ENCODE assay signal across 9 mouse cellular contexts in the genomic region with DNA sequence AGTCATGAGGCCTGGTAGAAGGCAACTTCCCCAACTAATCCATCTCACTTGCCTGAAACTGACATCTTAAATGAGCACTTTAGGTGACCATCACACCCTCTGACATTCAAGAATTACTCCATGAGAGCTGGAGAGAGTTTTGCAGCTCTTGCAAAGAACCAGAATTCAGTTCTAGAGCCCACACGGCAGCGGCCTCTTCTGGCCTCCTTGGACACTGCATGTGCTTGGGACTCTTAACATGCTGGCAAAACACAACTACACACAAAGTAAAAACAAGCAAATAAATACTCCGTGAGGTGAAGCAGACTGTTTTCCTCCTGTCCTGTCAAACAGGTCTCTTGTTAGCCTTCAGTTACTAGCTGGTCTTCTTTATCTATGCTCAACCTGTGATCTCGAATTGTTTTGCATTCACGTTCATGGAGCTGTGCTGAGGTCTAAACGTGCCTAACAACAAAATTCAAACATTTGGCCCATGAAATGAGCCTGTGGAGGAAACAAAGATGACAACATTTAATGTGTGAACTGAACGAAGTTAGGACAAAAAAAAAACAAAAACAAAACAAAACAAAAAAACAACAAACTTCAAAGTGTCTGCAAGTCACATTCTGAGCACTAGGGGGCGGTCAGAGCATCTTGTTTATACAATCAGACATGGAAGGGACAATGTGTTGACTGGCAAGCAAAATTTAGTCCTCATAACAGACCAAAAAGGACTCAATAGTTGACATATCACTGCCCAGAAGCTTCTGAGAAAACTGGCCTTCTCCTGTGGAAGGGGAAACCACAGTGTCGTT. TPM values are rescaled to one million over a fixed set of nuclear protein-coding genes. Genes with fewer than 3 reads are reported as not detected.
A peak's percentile ranks its signal among the peaks of the same experiment; 100 is the strongest.
DNase-seq lines count a peak whose midpoint lies in the region; ATAC-seq and TF ChIP-seq lines count a peak whose summit lies in the region.
"Not testable (repeated sequence)": the region's sequence is repeated elsewhere in the genome, so short reads cannot be mapped to it uniquely, and the experiment has no call there.
"Had no signal": no experiment of that assay in that cellular context is flagged by ENCODE, and none has a peak within 500 bp of the region (broad histone marks: within the 10 kb centered on the region; RNA-seq: fewer than 3 reads in every experiment).

No protein-coding gene starts in this region.

- H3K4me2 ChIP-seq in heart, embryonic 15.5 days: peak overlapping the region; percentile 55
- H3K4me2 ChIP-seq in liver, postnatal 0 days (ENCODE audit: low read depth, low read length): peak overlapping the region; percentile 50

- H3K9me3 ChIP-seq in ES-Bruce4 (replicated peaks; ENCODE audit: control insufficient read depth, insufficient read depth, low read length, poor library complexity, severe bottlenecking); heart, embryonic 15.5 days (replicated peaks); liver, postnatal 0 days (ENCODE audit: low read length): not testable (repeated sequence)

- not testable (repeated sequence) for H3K27ac ChIP-seq in ES-Bruce4 (ENCODE audit: insufficient read depth, low read length); bone marrow macrophage, adult 2 months (ENCODE audit: insufficient read depth, low read depth, low read length); heart, embryonic 15.5 days; liver, postnatal 0 days (ENCODE audit: low read depth); thymus, adult 2 months (ENCODE audit: control insufficient read depth, insufficient read depth, low read length)

- DNase-seq in embryo, embryonic 9.5 days (ENCODE audit: extremely low spot score): peak; percentile 32
- DNase-seq in kidney, postnatal 10 days: peak; percentile 60
- DNase-seq in liver, postnatal 0 days: peak; percentile 58
- peak; percentile 9 to 25 for DNase-seq in natural killer cell, adult 2 months (ENCODE audit: low spot score in 2 of 2)
- peak; percentile 34 for DNase-seq in thymus, adult 2 months

- H3K36me3 ChIP-seq in ES-Bruce4 (ENCODE audit: control insufficient read depth, insufficient read depth, low read length, poor library complexity, severe bottlenecking); heart, embryonic 15.5 days; liver, postnatal 0 days (replicated peaks; ENCODE audit: insufficient read depth, low read length); thymus, adult 2 months (ENCODE audit: control insufficient read depth, insufficient read depth, low read length): not testable (repeated sequence)

- not testable (repeated sequence) for TF ChIP-seq POLR2A in ES-Bruce4 (IDR thresholded peaks at IDR 0.05; ENCODE audit: insufficient read depth, low read length); bone marrow macrophage, adult 2 months (IDR thresholded peaks at IDR 0.05; ENCODE audit: borderline replicate concordance, low read depth, low read length); thymus, adult 2 months (IDR thresholded peaks at IDR 0.05; ENCODE audit: control insufficient read depth, extremely low read depth, insufficient read depth, low read length, poor library complexity)

- H3K27me3 ChIP-seq in ES-Bruce4 (ENCODE audit: control insufficient read depth, insufficient read depth, low read length, poor library complexity, severe bottlenecking); heart, embryonic 15.5 days; liver, postnatal 0 days (ENCODE audit: insufficient read depth, low read length); thymus, adult 2 months (ENCODE audit: control insufficient read depth, insufficient read depth, low read length): not testable (repeated sequence)

- ATAC-seq in heart, embryonic 15.5 days (replicated peaks; ENCODE audit: insufficient number of reproducible peaks, insufficient read depth, low FRiP score, low read depth); liver, postnatal 0 days: not testable (repeated sequence)

- peak; percentile 68 for TF ChIP-seq CTCF in ES-Bruce4 (IDR thresholded peaks at IDR 0.05; ENCODE audit: low read depth, low read length)
- peak; percentile 61 for TF ChIP-seq CTCF in bone marrow macrophage, adult 2 months (IDR thresholded peaks at IDR 0.05; ENCODE audit: low read depth, low read length)
- TF ChIP-seq CTCF in liver, postnatal 0 days (IDR thresholded peaks at IDR 0.05; ENCODE audit: low read depth): peak; percentile 75
- TF ChIP-seq CTCF in thymus, adult 2 months (IDR thresholded peaks at IDR 0.05; ENCODE audit: borderline replicate concordance, control insufficient read depth, extremely low read depth, insufficient read depth, low read length, poor library complexity): not testable (repeated sequence)

- not testable (repeated sequence) for TF ChIP-seq EP300 in ES-Bruce4 (IDR thresholded peaks at IDR 0.05; ENCODE audit: insufficient read depth, low read depth, low read length); liver, postnatal 0 days (IDR thresholded peaks at IDR 0.05; ENCODE audit: low read depth)

- WGBS in heart, embryonic 15.5 days: 31% methylated on average over 9 of the region's 9 CpGs
- WGBS in liver, postnatal 0 days (ENCODE audit: insufficient replicate concordance): 24% methylated on average over 9 of the region's 9 CpGs
- 14% methylated on average over 9 of the region's 9 CpGs for WGBS in thymus, adult 2 months

- not testable (repeated sequence) for H3K4me1 ChIP-seq in ES-Bruce4 (ENCODE audit: control insufficient read depth, insufficient read depth, low read length); bone marrow macrophage, adult 2 months (ENCODE audit: control insufficient read depth, insufficient read depth, low read length); heart, embryonic 15.5 days (replicated peaks); liver, postnatal 0 days (ENCODE audit: insufficient read depth); thymus, adult 2 months (replicated peaks; ENCODE audit: control insufficient read depth, insufficient read depth, low read length)

- H3K4me3 ChIP-seq in ES-Bruce4 (ENCODE audit: low read depth, low read length); thymus, adult 2 months (ENCODE audit: control insufficient read depth, insufficient read depth, low read length): not testable (repeated sequence)
- peak overlapping the region; percentile 54 for H3K4me3 ChIP-seq in bone marrow macrophage, adult 2 months (ENCODE audit: insufficient read depth, low read length)
- peak overlapping the region; percentile 29 for H3K4me3 ChIP-seq in heart, embryonic 15.5 days
- peak overlapping the region; percentile 24; the same call in 1 of the 2 replicates for H3K4me3 ChIP-seq in liver, postnatal 0 days (ENCODE audit: low read depth, low read length)

- H3K9ac ChIP-seq in ES-Bruce4 (ENCODE audit: low read depth, poor library complexity, severe bottlenecking); heart, embryonic 15.5 days; liver, postnatal 0 days (replicated peaks): not testable (repeated sequence)

RNA-seq across cellular contexts. Expression of gene Gsdmc4, which starts 16.3 kb away (rescaled TPM):
- not detected in 2 replicates for polyA plus RNA-seq in ES-Bruce4 (2011; ENCODE audit: insufficient read depth, insufficient read length, low read depth, missing spikeins)
- polyA plus RNA-seq in bone marrow macrophage, adult 2 months (2012; ENCODE audit: insufficient read depth, insufficient read length, missing spikeins): 0.28 TPM in 1 of 2 replicates, not detected in the other
- not detected in 2 replicates for polyA plus RNA-seq in heart, embryonic 15.5 days (2015; fragmentation: Nextera tagmentation; extraction: Ambion mirVana)
- not detected in 2 replicates for polyA plus RNA-seq in liver, postnatal 0 days (2015; fragmentation: Nextera tagmentation; extraction: Ambion mirVana)
- polyA plus RNA-seq in thymus, adult 2 months (2012; rRNA removed): 0.45 and 0.57 TPM in 2 replicates
- polyA plus RNA-seq: limb, embryonic 12.5 days had no signal

RNA-seq across cellular contexts. Expression of gene Gsdmc3, which starts 17.4 kb away (rescaled TPM):
- polyA plus RNA-seq in ES-Bruce4 (2011; ENCODE audit: insufficient read depth, insufficient read length, low read depth, missing spikeins): not detected in 2 replicates
- not detected in 2 replicates for polyA plus RNA-seq in bone marrow macrophage, adult 2 months (2012; ENCODE audit: insufficient read depth, insufficient read length, missing spikeins)
- polyA plus RNA-seq in heart, embryonic 15.5 days (2015; fragmentation: Nextera tagmentation; extraction: Ambion mirVana): not detected in 2 replicates
- not detected in 2 replicates for polyA plus RNA-seq in liver, postnatal 0 days (2015; fragmentation: Nextera tagmentation; extraction: Ambion mirVana)
- polyA plus RNA-seq in thymus, adult 2 months (2012; rRNA removed): 0.08 and 0.26 TPM in 2 replicates
- polyA plus RNA-seq: limb, embryonic 12.5 days had no signal

RNA-seq across cellular contexts. Expression of gene Gsdmc2, which starts 50.8 kb away (rescaled TPM):
- not detected in 2 replicates for polyA plus RNA-seq in ES-Bruce4 (2011; ENCODE audit: insufficient read depth, insufficient read length, low read depth, missing spikeins)
- polyA plus RNA-seq in bone marrow macrophage, adult 2 months (2012; ENCODE audit: insufficient read depth, insufficient read length, missing spikeins): not detected in 2 replicates
- polyA plus RNA-seq in heart, embryonic 15.5 days (2015; fragmentation: Nextera tagmentation; extraction: Ambion mirVana): not detected in 2 replicates
- not detected in 2 replicates for polyA plus RNA-seq in liver, postnatal 0 days (2015; fragmentation: Nextera tagmentation; extraction: Ambion mirVana)
- 0.26 and 0.38 TPM in 2 replicates for polyA plus RNA-seq in thymus, adult 2 months (2012; rRNA removed)
- polyA plus RNA-seq: limb, embryonic 12.5 days had no signal
